Mouse (Mus musculus): ENCODE measurements around the gene Tmem30a. TPM values are rescaled to one million over a fixed set of nuclear protein-coding genes. Genes with fewer than 3 reads are reported as not detected.

Tmem30a gene
- polyA plus RNA-seq (2012; rRNA removed), result 40.8 and 55.1 TPM in 2 replicates

DNA sequence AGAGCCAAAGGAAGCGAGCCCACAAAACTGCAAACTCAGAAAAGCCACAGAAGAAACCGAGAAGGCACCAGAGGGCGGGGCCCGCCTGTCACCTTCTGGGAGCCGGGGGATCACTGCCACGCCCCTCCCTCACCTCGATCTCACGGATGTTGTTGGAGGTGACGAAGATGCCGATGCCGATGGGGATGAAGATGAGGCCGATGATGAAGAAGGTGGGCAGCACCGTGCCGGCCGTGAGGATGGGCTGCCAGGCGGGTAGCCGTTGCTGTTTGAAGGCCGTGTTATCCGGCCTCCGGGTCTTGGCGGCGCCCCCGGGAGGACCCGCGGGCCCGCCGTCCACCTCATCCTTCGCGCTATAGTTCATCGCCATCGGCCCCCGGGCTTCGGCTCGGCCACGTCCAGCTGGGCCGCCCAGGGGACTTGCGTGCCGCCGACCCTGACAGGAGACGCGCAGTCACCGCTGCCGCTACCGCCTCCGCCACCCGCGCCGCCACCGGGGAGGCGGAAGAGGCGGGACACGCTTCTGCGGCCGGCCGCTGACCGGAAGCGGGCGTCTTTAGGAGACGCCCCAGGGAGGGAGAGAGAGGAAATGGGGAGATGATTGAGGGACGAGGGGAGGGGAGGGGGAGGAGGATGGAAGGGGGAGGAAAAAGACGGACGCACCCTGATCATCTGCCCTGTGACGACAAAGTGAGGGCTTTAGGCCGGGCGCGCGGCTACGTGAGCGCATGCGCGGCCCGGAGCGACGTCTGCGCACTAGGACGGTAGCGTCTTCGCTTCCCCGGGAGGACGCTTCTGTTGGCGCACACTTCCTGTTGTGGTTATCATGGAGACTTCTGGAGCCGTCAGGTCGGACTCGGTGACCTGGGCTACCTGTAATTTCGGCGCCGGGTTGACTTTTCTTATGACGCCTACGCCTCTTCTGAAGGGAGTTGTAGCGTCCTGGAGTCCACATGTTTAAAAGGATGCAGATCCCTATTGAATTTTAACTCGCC is at the start of gene Tmem30a:
Gene Tmem30a (minus strand): TSS at position 667 of the 995 bp plus-strand sequence.
- peak; percentile 85 for DNase-seq (ENCODE audit: low spot score)

DNA sequence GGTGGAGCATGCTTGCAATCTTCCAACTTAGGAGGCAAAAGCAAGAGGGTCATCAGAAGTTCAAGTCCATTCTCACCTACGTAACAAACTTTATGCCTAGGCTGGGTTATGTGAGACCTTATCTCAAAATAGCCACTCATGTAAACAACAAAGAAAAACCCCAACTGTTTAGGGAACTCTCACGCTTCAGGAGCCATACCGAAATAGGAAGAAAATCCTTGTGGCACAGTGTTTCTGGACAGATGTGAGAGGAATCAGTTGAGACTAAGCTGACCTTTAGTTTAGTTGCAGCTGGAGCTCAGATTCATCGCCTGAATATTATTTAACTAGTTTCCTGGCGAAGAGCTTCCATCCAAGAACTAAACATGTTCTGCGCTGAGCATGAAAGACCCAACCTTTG is 49.3 kb upstream of the Tmem30a start:
- DNase-seq (ENCODE audit: low spot score), result no peak

GRCm38 (mm10) chr9:79842028-79842427 is 48.7 kb upstream of the Tmem30a start:
- DNase-seq (ENCODE audit: low spot score), result no peak

- DNase-seq (ENCODE audit: low spot score), result no peak
Measured at GRCm38 (mm10) chr9:79831294-79831693, 38.0 kb upstream of the Tmem30a start.

GRCm38 (mm10) chr9:79830874-79831273 is 37.6 kb upstream of the Tmem30a start:
- DNase-seq (ENCODE audit: low spot score), result no peak

DNA sequence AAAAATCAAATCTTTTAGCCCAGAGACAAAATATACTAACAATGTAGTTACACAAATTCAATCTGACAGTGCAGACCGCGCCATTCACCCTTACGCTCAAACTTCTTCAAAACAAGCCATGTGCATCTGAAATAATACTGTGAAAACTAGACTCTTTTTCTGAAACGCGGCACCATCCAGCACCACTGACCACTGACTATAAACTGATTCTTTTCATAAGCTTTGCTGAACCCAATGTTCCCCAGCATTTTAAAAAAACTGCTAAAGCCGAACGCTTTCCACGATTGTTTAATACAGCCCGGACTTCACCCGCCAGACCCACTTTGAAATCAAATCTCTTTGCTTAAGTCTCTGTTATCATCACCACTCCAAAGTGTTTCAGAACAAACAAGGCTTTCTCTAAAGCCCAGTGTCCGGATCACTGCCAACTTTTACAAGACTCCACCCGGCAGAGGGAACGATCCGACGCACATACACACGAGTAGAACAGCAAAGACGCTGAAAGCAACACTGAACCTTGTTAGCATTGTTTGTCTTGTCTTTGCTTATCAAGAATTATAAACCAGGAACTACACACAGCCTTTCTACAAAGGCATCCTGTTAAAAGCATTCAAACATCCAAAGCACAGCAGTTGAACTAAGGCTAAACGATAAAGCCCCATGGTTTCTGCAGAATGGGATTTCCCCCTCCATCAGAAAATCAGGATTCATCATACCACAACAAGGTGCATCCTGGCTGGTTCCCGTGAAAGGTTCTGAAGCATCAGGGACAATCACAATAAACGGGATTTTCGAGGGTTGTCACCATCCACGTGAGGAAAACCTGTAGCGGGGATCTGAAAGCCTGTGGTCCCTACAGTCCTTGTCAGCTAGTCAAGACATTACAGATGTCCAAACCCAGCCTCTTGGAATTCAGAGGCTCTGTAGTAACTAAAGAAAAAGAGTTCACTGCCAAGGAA is 36.8 kb upstream of the Tmem30a start:
- no peak for DNase-seq (ENCODE audit: low spot score)

DNA sequence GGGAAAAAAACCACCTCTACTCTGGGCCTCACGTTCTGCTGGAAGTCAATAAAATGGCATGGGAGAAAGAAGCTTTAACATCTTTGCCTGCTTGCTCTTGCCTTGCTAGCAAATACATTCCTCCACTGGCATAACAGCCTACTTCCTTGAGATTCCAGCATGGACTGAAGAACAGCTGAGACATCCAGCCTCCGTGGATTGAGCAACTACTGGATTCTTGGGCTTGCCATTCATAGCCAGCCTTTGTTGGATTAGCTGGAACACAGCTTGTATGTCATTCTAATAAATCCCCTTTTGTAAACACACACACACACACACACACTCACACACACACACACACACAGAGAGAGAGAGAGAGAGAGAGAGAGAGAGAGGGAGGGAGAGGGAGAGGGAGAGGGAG is 33.8 kb upstream of the Tmem30a start:
- no peak for DNase-seq (ENCODE audit: low spot score)

- DNase-seq (ENCODE audit: low spot score), result no peak
Measured at GRCm38 (mm10) chr9:79825526-79825925, 32.2 kb upstream of the Tmem30a start.

- no peak for DNase-seq (ENCODE audit: low spot score)
Measured at GRCm38 (mm10) chr9:79823856-79824255, 30.5 kb upstream of the Tmem30a start.

DNA sequence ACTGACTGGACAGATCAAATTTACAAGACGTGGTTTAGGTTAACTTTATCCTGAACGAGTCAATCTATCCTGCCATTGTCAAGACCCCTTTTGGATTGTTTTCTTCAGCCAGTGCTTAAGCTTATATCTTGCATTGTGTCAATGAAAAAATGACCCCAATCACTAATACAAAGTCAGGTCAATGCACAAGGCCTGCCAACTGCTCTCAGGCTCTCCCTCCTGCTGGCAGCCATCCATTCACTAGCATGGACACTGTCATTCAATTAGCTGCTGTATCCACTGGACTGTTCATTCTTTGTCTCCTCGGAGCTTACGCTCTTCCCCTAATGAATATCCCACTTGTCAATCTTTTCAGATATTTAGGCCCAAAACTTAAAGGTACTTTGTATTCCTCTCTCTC is 30.1 kb upstream of the Tmem30a start:
- DNase-seq (ENCODE audit: low spot score), result no peak

DNA sequence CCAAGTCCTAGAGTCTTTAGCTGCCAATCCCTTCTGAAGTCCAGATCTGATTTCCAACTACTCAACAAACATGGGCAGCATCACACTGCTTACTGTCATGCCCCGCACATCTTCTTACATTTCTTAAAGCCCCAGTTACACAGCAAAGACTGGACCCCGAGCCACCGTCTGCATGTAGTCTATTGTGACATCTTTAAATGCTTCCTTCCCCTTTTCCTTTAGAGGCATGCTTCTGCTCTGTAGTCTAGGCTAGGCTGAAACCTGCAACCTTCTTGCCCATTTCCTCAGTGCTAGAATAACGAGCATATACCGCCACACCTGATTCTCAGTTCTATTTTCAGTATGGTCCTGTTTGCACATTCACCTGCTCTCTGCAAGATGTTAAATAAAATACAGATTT is 23.2 kb upstream of the Tmem30a start:
- no peak for DNase-seq (ENCODE audit: low spot score)

DNA sequence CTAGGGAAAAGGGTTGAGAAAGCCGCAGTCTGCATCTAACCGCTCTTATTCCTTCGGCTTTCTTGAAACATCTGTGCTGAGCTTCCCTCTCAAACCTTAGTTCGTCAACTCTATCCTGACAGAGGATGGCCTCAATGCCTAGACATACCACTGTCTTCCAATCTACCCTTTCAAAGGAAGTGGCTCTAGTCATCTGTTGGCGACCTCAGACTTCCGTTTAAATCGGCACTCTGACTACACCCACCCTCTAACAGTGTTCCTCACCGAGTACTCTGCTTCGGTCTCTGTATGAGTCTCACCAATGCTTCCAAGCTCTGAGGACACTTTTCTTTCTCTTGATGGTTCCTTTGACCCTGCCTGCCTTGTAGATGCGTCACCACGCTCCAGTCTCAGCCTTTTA is 22.7 kb upstream of the Tmem30a start:
- no peak for DNase-seq (ENCODE audit: low spot score)

DNA sequence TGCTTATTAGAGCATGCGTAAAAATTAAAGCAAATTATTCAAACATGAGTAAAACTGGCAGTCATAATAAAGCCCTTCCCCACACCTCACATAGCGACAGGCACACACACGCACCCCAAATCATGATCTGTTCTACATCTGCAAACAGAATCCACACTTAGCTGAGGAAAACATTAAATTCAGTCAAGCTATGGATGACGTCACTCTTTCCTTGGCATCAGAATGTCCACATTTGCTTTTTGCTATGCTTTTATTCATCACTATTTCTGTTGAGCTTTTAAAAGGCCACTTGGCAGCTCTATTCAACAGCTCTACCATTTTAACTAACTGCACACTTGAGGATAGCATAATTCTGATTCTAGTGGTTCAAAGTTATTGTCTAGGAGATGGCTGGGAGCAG is 21.3 kb upstream of the Tmem30a start:
- DNase-seq (ENCODE audit: low spot score), result no peak

- no peak for DNase-seq (ENCODE audit: low spot score)
Measured at GRCm38 (mm10) chr9:79810969-79811902, 17.9 kb upstream of the Tmem30a start.

DNA sequence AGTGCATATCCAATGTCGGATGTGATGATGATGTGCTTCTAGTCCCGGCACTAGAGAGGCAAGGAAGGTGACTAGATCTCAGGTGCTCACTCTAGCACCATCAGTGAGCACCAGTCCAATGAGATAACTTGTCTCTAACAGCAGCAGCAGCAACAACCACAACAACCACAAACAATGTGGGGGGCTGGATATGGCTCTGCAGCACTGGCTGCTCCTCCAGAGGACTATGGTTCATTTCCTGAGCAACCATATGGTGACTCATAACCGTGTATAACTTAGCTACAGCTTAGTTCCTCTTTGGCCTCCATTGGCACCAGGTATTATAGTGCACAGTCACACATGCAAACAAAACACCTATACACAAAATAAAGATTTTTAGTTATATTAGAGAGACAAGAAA is 17.2 kb upstream of the Tmem30a start:
- DNase-seq (ENCODE audit: low spot score), result no peak

- no peak for DNase-seq (ENCODE audit: low spot score)
Measured at GRCm38 (mm10) chr9:79809411-79809810, 16.1 kb upstream of the Tmem30a start.

DNA sequence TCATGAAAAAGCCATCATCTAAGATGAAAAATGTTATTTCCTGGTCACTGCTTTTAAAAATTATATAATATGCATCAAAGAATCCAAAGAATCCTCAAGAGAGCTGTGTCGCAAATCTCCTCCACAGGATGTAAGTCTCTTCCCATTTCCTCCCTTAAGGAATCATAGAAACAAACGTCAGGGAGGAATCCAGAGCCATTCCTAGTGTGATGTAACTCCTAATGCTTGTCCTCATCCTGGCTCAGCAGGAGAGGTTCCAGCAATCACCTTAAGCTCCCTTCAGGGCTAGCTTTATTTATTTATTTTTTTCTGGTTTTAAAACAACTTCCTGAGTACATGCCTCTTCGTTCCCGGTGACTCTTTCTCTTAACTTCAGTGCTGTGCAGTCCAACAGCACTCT is 13.9 kb upstream of the Tmem30a start:
- no peak for DNase-seq (ENCODE audit: low spot score)

DNA sequence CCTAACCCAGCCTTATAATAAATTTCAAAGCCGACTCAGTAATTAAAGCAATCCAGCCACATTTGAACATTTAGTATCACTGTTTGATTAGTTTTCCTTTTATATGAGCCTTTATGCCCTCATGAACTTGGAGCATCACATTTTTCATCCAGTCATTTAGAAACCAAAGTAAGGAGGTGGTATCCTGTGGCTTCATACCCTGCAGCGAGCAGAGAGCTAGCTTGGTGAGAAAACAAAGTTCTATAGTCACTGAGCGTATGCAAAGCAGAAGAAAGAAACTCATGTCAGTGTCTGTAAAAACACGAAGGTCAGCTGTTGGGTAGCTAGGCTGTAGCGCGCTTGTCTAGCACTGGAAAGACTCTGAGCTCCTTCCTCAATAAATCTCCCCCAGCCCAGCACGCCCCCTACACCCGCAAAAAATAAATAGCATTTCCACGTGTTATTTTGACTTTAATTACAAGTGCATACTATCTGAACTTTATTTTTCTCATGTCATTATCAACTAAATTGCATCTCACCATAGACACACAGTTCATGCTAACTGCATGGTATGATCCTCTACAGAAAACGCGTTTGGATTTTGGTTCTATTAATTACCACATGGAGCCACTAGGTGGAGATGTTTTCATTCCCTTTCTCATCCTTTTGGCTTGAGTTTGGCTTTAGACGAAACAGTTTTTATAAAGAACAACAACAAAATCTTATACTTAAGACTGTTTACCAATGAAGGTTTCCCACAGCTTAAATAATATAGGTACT is 13.2 kb upstream of the Tmem30a start:
- DNase-seq (ENCODE audit: low spot score), result no peak

DNA sequence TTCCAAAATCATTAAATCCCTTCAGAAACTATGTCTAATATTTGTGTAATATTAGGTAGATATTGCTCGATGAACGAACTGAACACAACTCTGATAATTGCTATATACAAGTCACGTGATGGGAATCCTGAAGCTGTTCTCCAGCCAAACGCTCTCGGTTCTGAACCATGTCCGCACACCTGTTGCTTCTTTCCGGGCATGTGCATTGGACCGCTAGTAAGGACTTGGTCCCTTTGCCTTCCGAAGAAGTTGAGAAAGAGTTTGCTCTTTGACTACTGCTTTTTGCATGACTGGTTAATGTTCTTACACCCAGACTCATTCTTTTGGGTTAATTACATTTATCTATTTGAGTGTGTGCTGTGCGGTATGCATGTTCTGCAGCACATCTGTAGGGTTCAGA is 12.1 kb upstream of the Tmem30a start:
- DNase-seq (ENCODE audit: low spot score), result no peak

DNA sequence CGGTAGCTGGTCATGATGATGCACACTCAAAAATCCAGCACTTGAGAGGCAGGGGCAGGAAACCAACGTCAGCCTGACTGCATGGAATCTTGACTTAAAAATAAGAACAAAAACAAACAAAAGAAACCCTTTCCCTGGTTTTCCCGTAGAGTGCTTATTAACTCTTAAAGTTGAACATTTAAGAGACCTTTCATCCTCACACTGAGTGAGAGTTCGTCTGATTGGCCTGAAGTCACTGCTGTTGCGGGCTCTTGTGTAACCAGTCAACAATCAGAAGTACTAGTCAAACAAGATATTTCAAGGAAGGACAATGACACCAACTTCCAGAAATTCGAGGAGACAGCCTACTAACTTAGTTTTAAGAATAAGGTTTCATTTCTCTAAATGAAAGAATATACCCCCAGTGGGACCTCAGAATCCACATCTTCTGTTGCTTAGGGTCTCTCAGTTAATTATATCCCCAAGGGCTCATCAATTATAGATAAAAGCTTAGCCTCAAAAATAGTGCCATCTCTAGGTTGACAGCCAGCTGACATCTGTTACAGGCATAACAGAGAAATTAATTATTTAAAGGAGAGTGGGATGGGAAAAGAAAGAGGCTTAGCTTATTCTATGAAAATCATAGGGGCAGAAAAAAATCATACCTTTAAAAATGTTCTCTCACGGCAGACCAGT is 3.3 kb upstream of the Tmem30a start:
- no peak for DNase-seq (ENCODE audit: low spot score)
